Comparison of ENCODE assay signal across 15 mouse cellular contexts in the genomic region with DNA sequence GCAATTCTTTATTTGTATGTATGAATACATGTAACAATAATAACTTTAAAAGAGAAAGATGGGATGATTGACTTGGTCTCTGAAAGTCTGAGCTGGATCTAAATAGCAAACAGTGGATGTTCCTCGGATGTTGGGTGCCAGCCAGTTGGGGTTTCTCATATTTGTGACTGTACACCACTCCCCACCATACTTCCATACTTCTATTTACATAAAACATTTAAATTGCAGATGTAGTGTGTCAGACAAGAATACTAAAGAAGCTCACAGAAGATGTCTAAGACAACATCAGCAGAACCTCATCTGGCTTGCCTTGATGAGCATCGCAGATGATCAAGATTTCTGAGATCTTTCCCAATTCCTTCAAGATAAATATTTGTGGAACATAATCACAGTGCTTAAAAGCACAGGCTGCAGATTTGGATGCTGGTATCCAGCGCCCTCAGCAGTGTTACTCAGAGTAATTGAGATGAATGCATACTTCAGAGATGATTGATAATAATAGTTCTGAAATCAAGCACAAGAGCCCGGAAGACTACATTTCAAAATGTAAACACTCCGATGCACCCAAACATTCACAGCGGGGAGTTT.
"Had no signal": no experiment of that assay in that cellular context is flagged by ENCODE, and none has a peak within 500 bp of the region (broad histone marks: within the 10 kb centered on the region; RNA-seq: fewer than 3 reads in every experiment).

No protein-coding gene starts in this region.

- H3K4me2 ChIP-seq: limb, embryonic 12.5 days; limb, embryonic 15.5 days; liver, embryonic 11.5 days; liver, embryonic 15.5 days; midbrain, embryonic 11.5 days had no signal

- DNase-seq: kidney, adult 2 months; kidney, postnatal 25 days; layer of hippocampus, adult 9-11 months; layer of hippocampus, postnatal 36 days; left cerebral cortex, postnatal 4 days; midbrain, embryonic 14.5 days; thymus, adult 18-20 months; thymus, postnatal 36 days had no signal

- H3K9ac ChIP-seq: limb, embryonic 12.5 days; limb, embryonic 15.5 days; liver, embryonic 15.5 days had no signal

- H3K27me3 ChIP-seq: limb, embryonic 12.5 days; limb, embryonic 15.5 days; liver, embryonic 15.5 days had no signal

- H3K4me3 ChIP-seq: layer of hippocampus, adult 2 months; limb, embryonic 12.5 days; limb, embryonic 15.5 days; liver, embryonic 15.5 days had no signal

- H3K9me3 ChIP-seq: limb, embryonic 12.5 days; limb, embryonic 15.5 days; liver, embryonic 15.5 days had no signal

- H3K27ac ChIP-seq: kidney, postnatal 0 days; layer of hippocampus, adult 2 months; limb, embryonic 12.5 days; limb, embryonic 15.5 days; liver, embryonic 15.5 days had no signal

- H3K4me1 ChIP-seq: limb, embryonic 12.5 days; limb, embryonic 15.5 days; liver, embryonic 15.5 days had no signal

- H3K36me3 ChIP-seq: limb, embryonic 12.5 days; limb, embryonic 15.5 days; liver, embryonic 15.5 days had no signal
